Mouse (Mus musculus) adrenal gland, postnatal 4 days (tissue): ENCODE measurements around the gene Tmed9. TPM values are rescaled to one million over a fixed set of nuclear protein-coding genes. Genes with fewer than 3 reads are reported as not detected.

Experiments used
- DNase-seq, 2 experiments: peaks; one replicate each; pipeline ENCODE4 v3.0.0; 2021 to 2022; ENCODE audit warnings: low spot score in 2 of 2, mixed read lengths in 2 of 2
- long read RNA-seq, 2 experiments: library from polyadenylated mRNA; stranded (forward); transcript quantifications; one replicate each; pipeline ENCODE4 v2.0.0; 2021
- total RNA-seq, 2 experiments: library from RNA; stranded (reverse); gene quantifications; 2 replicates each; pipeline ENCODE4 v1.2.3; 2021

Tmed9 gene
- total RNA-seq, result 100 to 1,000 TPM; 167 to 169 TPM
- long read RNA-seq, experiment 1, transcript Tmed9-201 (5 exons, 1,420 nt), result major isoform, 24 of 54 reads
- long read RNA-seq, experiment 1, partial matches to known transcripts, result 30 of 54 reads
- long read RNA-seq, experiment 1, other reads (novel, unspliced or antisense), result 0 of 54 reads
- long read RNA-seq, experiment 2, transcript Tmed9-201 (5 exons, 1,420 nt), result major isoform, 81 of 136 reads
- long read RNA-seq, experiment 2, partial matches to known transcripts, result 53 of 136 reads
- long read RNA-seq, experiment 2, other reads (novel, unspliced or antisense), result 1 of 136 reads

GRCm38 (mm10) chr13:55573432-55573831 lies at the start of gene Tmed9:
Gene Tmed9 (plus strand): TSS chr13:55573732.
- no peak for DNase-seq

- DNase-seq, result no peak
Measured at GRCm38 (mm10) chr13:55523951-55524600, 49.5 kb upstream of the Tmed9 start.

GRCm38 (mm10) chr13:55525733-55526553 lies 47.6 kb upstream of the Tmed9 start:
- DNase-seq, result no peak

GRCm38 (mm10) chr13:55527212-55527611 lies 46.3 kb upstream of the Tmed9 start:
- DNase-seq, result no peak

GRCm38 (mm10) chr13:55527834-55528772 lies 45.4 kb upstream of the Tmed9 start:
- DNase-seq, result no peak

GRCm38 (mm10) chr13:55529198-55529915 lies 44.2 kb upstream of the Tmed9 start, which contains the start of gene Dok3:
Gene Dok3 (minus strand): TSS chr13:55529296.
- DNase-seq, result no peak

GRCm38 (mm10) chr13:55535191-55535590 lies 38.3 kb upstream of the Tmed9 start:
- no peak for DNase-seq

GRCm38 (mm10) chr13:55535796-55536193 lies 37.7 kb upstream of the Tmed9 start:
- DNase-seq, result no peak

- DNase-seq, result peak; percentile 99
Measured at GRCm38 (mm10) chr13:55536194-55537175, 37.0 kb upstream of the Tmed9 start, which contains the start of gene Ddx41. Gene Ddx41 (minus strand): TSS chr13:55536658.

- no peak for DNase-seq
Measured at GRCm38 (mm10) chr13:55540933-55541332, 32.6 kb upstream of the Tmed9 start.

GRCm38 (mm10) chr13:55542891-55543290 lies 30.6 kb upstream of the Tmed9 start:
- DNase-seq, result no peak

GRCm38 (mm10) chr13:55543447-55543846 lies 30.1 kb upstream of the Tmed9 start:
- no peak for DNase-seq

- DNase-seq, result no peak
Measured at GRCm38 (mm10) chr13:55544792-55545191, 28.7 kb upstream of the Tmed9 start.

GRCm38 (mm10) chr13:55547916-55548315 lies 25.6 kb upstream of the Tmed9 start:
- no peak for DNase-seq

- DNase-seq, result no peak
Measured at GRCm38 (mm10) chr13:55548426-55548825, 25.1 kb upstream of the Tmed9 start.

- no peak for DNase-seq
Measured at GRCm38 (mm10) chr13:55549061-55549460, 24.5 kb upstream of the Tmed9 start.

GRCm38 (mm10) chr13:55555921-55556320 lies 17.6 kb upstream of the Tmed9 start:
- DNase-seq, result no peak

GRCm38 (mm10) chr13:55557499-55557898 lies 16.0 kb upstream of the Tmed9 start:
- DNase-seq, result no peak
